Mouse (Mus musculus): ENCODE data around the gene Tbc1d5. TPM values are rescaled to one million over a fixed set of nuclear protein-coding genes. Genes with fewer than 3 reads are reported as not detected.

Tbc1d5 gene
- polyA plus RNA-seq, 1 experiment = 11.6 TPM

DNA sequence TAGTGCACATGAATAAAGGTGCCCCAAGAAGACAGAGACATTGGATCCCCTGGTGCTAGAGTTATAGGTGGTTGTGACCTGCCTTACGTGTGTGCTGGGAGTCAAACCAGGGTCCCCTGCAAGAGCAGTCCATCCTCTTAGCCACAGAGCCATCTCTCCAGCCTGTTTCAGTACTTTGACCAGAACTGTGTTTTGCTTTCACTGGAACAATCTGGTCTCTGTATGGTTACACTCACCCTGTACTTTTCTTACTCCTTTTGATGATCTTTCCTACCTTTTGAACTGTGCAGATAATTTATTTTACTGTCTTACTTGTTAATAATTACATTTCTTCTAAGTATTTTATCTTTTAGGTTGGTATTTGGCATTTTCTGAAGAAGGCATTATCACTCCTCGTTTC, 387.5 kb downstream of the Tbc1d5 start:
- no peak for DNase-seq
- no peak overlapping the region for H3K4me3 ChIP-seq (replicated peaks; ENCODE audit: extremely low read depth, low read depth, low read length)
- TF ChIP-seq POLR2A (IDR thresholded peaks at IDR 0.05; ENCODE audit: borderline replicate concordance, extremely low read depth, low read depth, low read length) (no peak), CTCF (IDR thresholded peaks at IDR 0.05; ENCODE audit: insufficient read depth, low read length) (no peak)
- WGBS = 84% methylated on average over 2 of the region's 2 CpGs
- no peaks in the 10 kb centered on the region for H3K4me1 ChIP-seq (ENCODE audit: control insufficient read depth, insufficient read depth, low read length)

- Histone ChIP-seq H3K4me3 (replicated peaks; ENCODE audit: extremely low read depth, low read depth, low read length) (no peak overlapping the region), H3K4me1 (ENCODE audit: control insufficient read depth, insufficient read depth, low read length) (no peaks in the 10 kb centered on the region)
- DNase-seq = no peak
- 94% methylated on average over 4 of the region's 4 CpGs for WGBS
- no peak for TF ChIP-seq POLR2A (IDR thresholded peaks at IDR 0.05; ENCODE audit: borderline replicate concordance, extremely low read depth, low read depth, low read length)
- no peak for TF ChIP-seq CTCF (IDR thresholded peaks at IDR 0.05; ENCODE audit: insufficient read depth, low read length)
Measured at GRCm38 (mm10) chr17:50788835-50789234, 390.3 kb downstream of the Tbc1d5 start.

DNA sequence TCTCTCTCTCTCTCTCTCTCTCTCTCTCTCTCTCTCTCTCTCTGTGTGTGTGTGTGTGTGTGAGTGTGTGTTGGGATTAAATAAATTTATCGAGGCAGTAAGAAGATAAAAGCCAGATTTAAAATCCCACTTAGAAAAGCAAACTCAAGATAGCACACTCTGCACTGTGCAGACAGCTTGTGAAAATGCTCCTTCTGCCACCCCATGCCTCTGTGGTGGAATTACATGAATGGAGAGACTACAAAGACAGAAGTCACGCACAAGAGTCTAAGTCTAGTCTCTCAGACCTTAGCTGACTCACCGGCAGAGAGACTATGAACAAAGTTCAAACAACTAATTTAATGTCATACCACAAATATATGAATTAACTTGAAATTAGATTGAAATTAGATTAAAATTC, 403.9 kb downstream of the Tbc1d5 start:
- H3K4me3 ChIP-seq (replicated peaks; ENCODE audit: extremely low read depth, low read depth, low read length) = no peak overlapping the region
- 51% methylated on average over 3 of the region's 3 CpGs for WGBS
- no peaks in the 10 kb centered on the region for H3K4me1 ChIP-seq (ENCODE audit: control insufficient read depth, insufficient read depth, low read length)
- DNase-seq = no peak
- peak; percentile 15; the same call in 1 of the 2 replicates for TF ChIP-seq CTCF (IDR thresholded peaks at IDR 0.05; ENCODE audit: insufficient read depth, low read length)
- no peak for TF ChIP-seq POLR2A (IDR thresholded peaks at IDR 0.05; ENCODE audit: borderline replicate concordance, extremely low read depth, low read depth, low read length)

GRCm38 (mm10) chr17:50764387-50764786, 414.8 kb downstream of the Tbc1d5 start:
- no peak for DNase-seq
- peaks cover 8% of the 10 kb centered on the region; the same call in 1 of the 2 replicates for H3K4me1 ChIP-seq (ENCODE audit: control insufficient read depth, insufficient read depth, low read length)
- WGBS = 97% methylated on average over 7 of the region's 7 CpGs
- no peak for TF ChIP-seq CTCF (IDR thresholded peaks at IDR 0.05; ENCODE audit: insufficient read depth, low read length)
- TF ChIP-seq POLR2A (IDR thresholded peaks at IDR 0.05; ENCODE audit: borderline replicate concordance, extremely low read depth, low read depth, low read length) = no peak
- H3K4me3 ChIP-seq (replicated peaks; ENCODE audit: extremely low read depth, low read depth, low read length) = no peak overlapping the region

GRCm38 (mm10) chr17:50763407-50763806, 415.7 kb downstream of the Tbc1d5 start:
- Histone ChIP-seq H3K4me3 (replicated peaks; ENCODE audit: extremely low read depth, low read depth, low read length) (no peak overlapping the region), H3K4me1 (ENCODE audit: control insufficient read depth, insufficient read depth, low read length) (peaks cover 10% of the 10 kb centered on the region; the same call in 1 of the 2 replicates)
- TF ChIP-seq POLR2A (IDR thresholded peaks at IDR 0.05; ENCODE audit: borderline replicate concordance, extremely low read depth, low read depth, low read length) (no peak), CTCF (IDR thresholded peaks at IDR 0.05; ENCODE audit: insufficient read depth, low read length) (no peak)
- 36% methylated on average over 5 of the region's 5 CpGs for WGBS
- no peak for DNase-seq

DNA sequence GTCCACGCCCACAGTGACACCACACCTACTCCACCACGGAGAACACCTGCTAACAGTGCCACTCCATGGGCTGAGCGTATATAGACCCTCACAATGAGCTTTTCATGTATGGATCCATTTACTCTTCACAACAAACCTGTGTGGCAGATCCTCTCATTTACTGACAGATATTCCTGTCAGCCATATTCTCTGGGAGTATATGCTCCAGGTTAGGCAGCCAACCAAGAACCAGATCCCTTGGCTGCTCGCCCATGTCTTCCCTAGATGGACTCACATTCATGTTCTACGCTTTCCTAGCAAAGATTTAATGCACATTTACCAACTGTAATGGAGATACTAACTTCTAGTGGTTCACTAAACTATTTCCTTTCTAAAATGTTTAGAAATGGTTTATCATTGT, 416.9 kb downstream of the Tbc1d5 start:
- H3K4me1 ChIP-seq (ENCODE audit: control insufficient read depth, insufficient read depth, low read length) = peaks cover 10% of the 10 kb centered on the region; the same call in 1 of the 2 replicates
- WGBS = 87% methylated on average over 5 of the region's 5 CpGs
- DNase-seq = no peak
- TF ChIP-seq CTCF (IDR thresholded peaks at IDR 0.05; ENCODE audit: insufficient read depth, low read length) = no peak
- no peak for TF ChIP-seq POLR2A (IDR thresholded peaks at IDR 0.05; ENCODE audit: borderline replicate concordance, extremely low read depth, low read depth, low read length)
- no peak overlapping the region for H3K4me3 ChIP-seq (replicated peaks; ENCODE audit: extremely low read depth, low read depth, low read length)

DNA sequence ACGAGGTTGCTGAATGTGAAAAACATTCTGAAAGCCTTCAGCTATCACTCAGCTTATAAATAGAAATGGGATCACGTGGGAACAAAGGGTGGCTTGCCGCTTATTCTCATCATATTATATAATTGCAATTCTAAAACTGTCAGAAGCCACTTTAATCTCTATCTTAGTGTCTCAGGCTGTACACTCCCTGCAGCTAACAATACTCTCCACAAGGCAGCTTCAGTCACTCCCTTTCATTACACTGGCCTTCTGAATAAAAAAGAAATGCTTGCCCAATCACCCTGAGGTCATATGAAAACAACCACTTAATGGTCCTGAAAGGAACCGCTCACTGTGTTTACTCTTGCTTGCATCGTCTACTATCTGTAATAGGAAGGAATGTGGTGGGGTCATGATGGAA, 418.1 kb downstream of the Tbc1d5 start:
- TF ChIP-seq POLR2A (IDR thresholded peaks at IDR 0.05; ENCODE audit: borderline replicate concordance, extremely low read depth, low read depth, low read length) = no peak
- no peak for TF ChIP-seq CTCF (IDR thresholded peaks at IDR 0.05; ENCODE audit: insufficient read depth, low read length)
- H3K4me1 ChIP-seq (ENCODE audit: control insufficient read depth, insufficient read depth, low read length) = peaks cover 10% of the 10 kb centered on the region; the same call in 1 of the 2 replicates
- no peak for DNase-seq
- H3K4me3 ChIP-seq (replicated peaks; ENCODE audit: extremely low read depth, low read depth, low read length) = no peak overlapping the region
- WGBS = 34% methylated on average over 5 of the region's 5 CpGs

- 37% methylated on average over 9 of the region's 9 CpGs for WGBS
- no peak for DNase-seq
- TF ChIP-seq CTCF (IDR thresholded peaks at IDR 0.05; ENCODE audit: insufficient read depth, low read length) (no peak), POLR2A (IDR thresholded peaks at IDR 0.05; ENCODE audit: borderline replicate concordance, extremely low read depth, low read depth, low read length) (no peak)
Measured at GRCm38 (mm10) chr17:50753356-50754138, 425.6 kb downstream of the Tbc1d5 start.

DNA sequence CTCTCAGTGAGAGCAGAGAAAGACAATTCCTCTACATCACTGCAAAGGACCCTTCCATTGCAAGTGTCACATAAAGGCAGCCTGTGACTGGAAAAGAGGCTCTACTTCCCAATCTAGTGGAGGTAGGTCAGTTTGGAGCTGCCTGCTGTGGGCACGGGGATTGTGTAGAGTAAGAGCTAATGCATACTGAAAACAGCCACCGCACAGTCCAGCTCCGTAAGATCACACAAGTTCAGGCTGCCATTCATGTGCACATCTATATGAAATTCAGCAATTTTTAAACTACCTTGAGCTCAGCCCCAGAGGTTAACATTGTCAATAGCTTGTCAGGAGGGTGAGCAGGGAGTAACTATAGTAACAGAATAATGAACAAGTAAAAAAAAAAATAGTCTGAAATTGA, 426.4 kb downstream of the Tbc1d5 start:
- H3K4me3 ChIP-seq (replicated peaks; ENCODE audit: extremely low read depth, low read depth, low read length) = no peak overlapping the region
- no peak for TF ChIP-seq POLR2A (IDR thresholded peaks at IDR 0.05; ENCODE audit: borderline replicate concordance, extremely low read depth, low read depth, low read length)
- no peak for TF ChIP-seq CTCF (IDR thresholded peaks at IDR 0.05; ENCODE audit: insufficient read depth, low read length)
- 97% methylated on average over 3 of the region's 3 CpGs for WGBS
- no peak for DNase-seq
- H3K4me1 ChIP-seq (ENCODE audit: control insufficient read depth, insufficient read depth, low read length) = peaks cover 3% of the 10 kb centered on the region

More at GRCm38 (mm10) chr17:50753356-50754138, 425.6 kb downstream of the Tbc1d5 start:
- H3K4me1 ChIP-seq (ENCODE audit: control insufficient read depth, insufficient read depth, low read length) = peaks cover 3% of the 10 kb centered on the region
- H3K4me3 ChIP-seq (replicated peaks; ENCODE audit: extremely low read depth, low read depth, low read length) = no peak overlapping the region

DNA sequence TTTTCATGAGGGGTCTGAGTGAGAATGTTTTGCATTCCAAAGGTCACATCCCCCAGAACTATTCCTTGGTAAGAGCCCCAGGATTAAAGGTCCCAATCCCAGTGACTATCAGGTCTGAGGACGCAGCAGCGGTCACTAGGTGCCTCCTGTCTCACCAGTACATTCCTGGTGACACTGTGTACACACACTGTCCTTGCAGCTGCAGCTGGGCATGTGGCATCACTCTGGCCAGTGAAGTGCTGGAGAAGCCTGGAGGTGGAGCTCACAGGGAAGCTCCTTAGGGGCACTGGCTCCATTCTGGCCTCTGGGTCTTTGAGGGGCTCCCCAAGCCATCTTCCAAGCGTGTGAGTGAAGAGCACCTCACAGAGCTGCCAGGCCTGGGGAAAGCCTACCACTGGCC, 427.2 kb downstream of the Tbc1d5 start:
- Histone ChIP-seq H3K4me1 (ENCODE audit: control insufficient read depth, insufficient read depth, low read length) (peaks cover 3% of the 10 kb centered on the region), H3K4me3 (replicated peaks; ENCODE audit: extremely low read depth, low read depth, low read length) (no peak overlapping the region)
- 81% methylated on average over 3 of the region's 3 CpGs for WGBS
- no peak for DNase-seq
- no peak for TF ChIP-seq CTCF (IDR thresholded peaks at IDR 0.05; ENCODE audit: insufficient read depth, low read length)
- TF ChIP-seq POLR2A (IDR thresholded peaks at IDR 0.05; ENCODE audit: borderline replicate concordance, extremely low read depth, low read depth, low read length) = no peak

Data from lung, adult 2 months (tissue).